Comparison of ENCODE assay signal across 16 mouse cellular contexts in the genomic region with DNA sequence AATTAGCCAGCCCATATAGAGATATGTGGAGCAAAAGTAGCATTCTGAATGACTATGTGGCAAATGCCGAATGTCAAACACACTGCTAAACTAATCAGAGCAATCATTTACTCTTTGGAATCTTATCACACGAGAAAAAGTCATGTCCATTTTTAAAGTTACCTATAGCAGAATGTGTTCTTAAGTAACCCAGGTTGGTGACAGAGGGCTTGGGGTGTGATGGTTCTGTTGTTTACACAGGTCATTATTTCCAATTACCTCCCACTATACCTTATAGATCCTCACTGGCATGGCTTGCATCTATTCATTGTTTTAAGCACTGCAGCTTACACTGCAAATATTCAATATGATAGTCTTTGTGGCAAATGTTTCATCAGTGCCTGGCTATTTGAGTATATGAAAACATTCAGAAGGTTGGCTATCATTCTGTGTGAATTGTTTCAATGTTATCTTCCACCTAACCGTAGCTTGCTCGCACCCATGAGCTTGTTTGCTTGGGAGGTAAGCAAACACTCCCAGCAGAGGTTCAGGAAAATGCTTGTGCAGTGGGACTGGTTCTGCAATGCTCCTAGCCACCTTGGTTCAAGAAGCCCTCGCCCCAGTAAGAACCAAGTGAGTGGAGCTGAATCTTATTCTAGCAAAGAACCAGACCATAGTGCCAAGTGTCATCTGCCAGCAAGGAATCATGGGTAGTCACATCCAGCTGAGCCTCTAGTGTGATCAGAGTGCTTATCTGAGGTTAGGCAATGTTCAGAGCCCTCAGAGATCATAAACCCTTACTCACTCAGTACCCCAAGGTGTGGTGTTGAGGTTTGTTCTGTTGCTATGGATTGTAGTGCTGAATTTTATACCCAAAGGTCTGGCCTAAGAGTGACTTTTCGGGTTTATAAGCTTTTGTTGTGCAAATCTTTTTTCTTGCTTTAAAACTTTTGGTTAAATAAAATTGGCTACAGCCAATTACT. TPM values are rescaled to one million over a fixed set of nuclear protein-coding genes. Genes with fewer than 3 reads are reported as not detected.
"Had no signal": no experiment of that assay in that cellular context is flagged by ENCODE, and none has a peak within 500 bp of the region (broad histone marks: within the 10 kb centered on the region; RNA-seq: fewer than 3 reads in every experiment).

No protein-coding gene starts in this region.

- H3K4me1 ChIP-seq: limb, embryonic 12.5 days; liver, embryonic 13.5 days; midbrain, embryonic 10.5 days had no signal

- H3K27me3 ChIP-seq: liver, embryonic 13.5 days had no signal

- H3K4me3 ChIP-seq: limb, embryonic 12.5 days; liver, embryonic 13.5 days; midbrain, embryonic 10.5 days had no signal

- DNase-seq: kidney, adult 11 months; kidney, adult 9 months; kidney, postnatal 36 days; liver; liver, embryonic 13.5 days; liver, postnatal 0 days; lung, postnatal 36 days; right cerebral cortex, postnatal 25 days had no signal

- H3K9me3 ChIP-seq: limb, embryonic 12.5 days; liver, embryonic 13.5 days; midbrain, embryonic 10.5 days had no signal

- H3K4me2 ChIP-seq: limb, embryonic 12.5 days; liver, embryonic 13.5 days had no signal

- H3K36me3 ChIP-seq: limb, embryonic 12.5 days; liver, embryonic 13.5 days; midbrain, embryonic 10.5 days had no signal

- H3K9ac ChIP-seq: limb, embryonic 12.5 days; liver, embryonic 13.5 days; liver, postnatal 0 days had no signal

- ATAC-seq: hindbrain, postnatal 0 days; liver, postnatal 0 days; midbrain, embryonic 16.5 days had no signal

- H3K27ac ChIP-seq: hindbrain, postnatal 0 days; kidney, postnatal 0 days; limb, embryonic 12.5 days; liver, embryonic 13.5 days; midbrain, embryonic 10.5 days had no signal

RNA-seq across cellular contexts. Expression of a gene that starts 6.1 kb away (rescaled TPM):
- polyA plus RNA-seq: hindbrain, postnatal 0 days; kidney, postnatal 0 days; limb, embryonic 12.5 days; liver, embryonic 13.5 days; liver, postnatal 0 days; lung, embryonic 16.5 days; midbrain, embryonic 10.5 days; midbrain, embryonic 16.5 days; neural tube, embryonic 14.5 days; small intestine, adult 2 months had no signal

RNA-seq across cellular contexts. Expression of a gene that starts 36.0 kb away (rescaled TPM):
- polyA plus RNA-seq: kidney, postnatal 0 days; liver, embryonic 13.5 days; liver, postnatal 0 days had no signal
